Mouse (Mus musculus) cortical plate, adult 2 months (tissue): Measurements from ENCODE around the gene 9430015G10Rik. TPM values are rescaled to one million over a fixed set of nuclear protein-coding genes. Genes with fewer than 3 reads are reported as not detected.
A peak's percentile ranks its signal among the peaks of the same experiment; 100 is the strongest.

Experiments
- H3K27ac ChIP-seq: fragments of 200-500 bp; 2 replicates; pipeline ENCODE4 v1.5.1; 2012; ENCODE audit warnings: low read length, control low read depth, inconsistent platforms; ENCODE audit not compliant: insufficient read depth
- H3K4me1 ChIP-seq: fragments of 200-500 bp; 2 replicates; pipeline ENCODE4 v1.6.1; 2011; ENCODE audit warnings: low read length; ENCODE audit not compliant: control insufficient read depth, insufficient read depth
- H3K4me3 ChIP-seq: fragments of 200-500 bp; 2 replicates; pipeline ENCODE4 v1.5.1; 2011; ENCODE audit warnings: mild to moderate bottlenecking, low read length, control low read depth; ENCODE audit not compliant: insufficient read depth
- CTCF ChIP-seq: fragments of 200-500 bp; IDR thresholded peaks from 2 replicates; pipeline ENCODE4 v1.5.1; 2011; ENCODE audit warnings: mild to moderate bottlenecking, control low read depth, low read length; ENCODE audit not compliant: insufficient read depth; ENCODE audit errors: extremely low read depth
- POLR2A ChIP-seq: fragments of 200-500 bp; IDR thresholded peaks from 2 replicates; pipeline ENCODE4 v1.6.1; 2011; ENCODE audit warnings: mild to moderate bottlenecking, low read length, control low read depth; ENCODE audit not compliant: insufficient read depth; ENCODE audit errors: extremely low read depth
- polyA plus RNA-seq: library from polyadenylated mRNA; depleted of rRNA; stranded (reverse); fragments of >200 nt; gene quantifications from 2 replicates; pipeline ENCODE4 v1.2.3, GENCODE M21; 2012; rRNA removed

9430015G10Rik gene
- polyA plus RNA-seq = 34.8 and 38.8 TPM in 2 replicates

GRCm38 (mm10) chr4:156109570-156110331 lies at the start of gene 9430015G10Rik:
9430015G10Rik (plus strand) TSS chr4:156109982.
- TF ChIP-seq POLR2A (peak; percentile 82; the same call in 1 of the 2 replicates), CTCF (no peak)
- no peak within 1 kb of the TSS for H3K27ac ChIP-seq
- H3K4me3 ChIP-seq = peak within 1 kb of the TSS; percentile 82
- no peaks in the 10 kb centered on the region for H3K4me1 ChIP-seq

- H3K4me3 ChIP-seq = no peak overlapping the region
- H3K4me1 ChIP-seq = no peaks in the 10 kb centered on the region
- TF ChIP-seq CTCF = no peak
- no peak for TF ChIP-seq POLR2A
- no peak overlapping the region for H3K27ac ChIP-seq
Measured at GRCm38 (mm10) chr4:156063861-156064509, 45.8 kb upstream of the 9430015G10Rik start.

GRCm38 (mm10) chr4:156064510-156064897 lies 45.3 kb upstream of the 9430015G10Rik start:
- Histone ChIP-seq H3K4me3 (no peak overlapping the region), H3K4me1 (no peaks in the 10 kb centered on the region), H3K27ac (no peak overlapping the region)
- TF ChIP-seq POLR2A = no peak
- TF ChIP-seq CTCF = no peak

- Histone ChIP-seq H3K4me1 (no peaks in the 10 kb centered on the region), H3K27ac (no peak overlapping the region), H3K4me3 (no peak overlapping the region)
- no peak for TF ChIP-seq CTCF
- no peak for TF ChIP-seq POLR2A
Measured at GRCm38 (mm10) chr4:156065156-156065894, 44.5 kb upstream of the 9430015G10Rik start.

GRCm38 (mm10) chr4:156067256-156067949 lies 42.4 kb upstream of the 9430015G10Rik start:
- no peak overlapping the region for H3K4me3 ChIP-seq
- TF ChIP-seq CTCF (no peak), POLR2A (no peak)
- H3K27ac ChIP-seq = no peak overlapping the region
- H3K4me1 ChIP-seq = no peaks in the 10 kb centered on the region

GRCm38 (mm10) chr4:156069701-156070100 lies 40.1 kb upstream of the 9430015G10Rik start:
- no peak overlapping the region for H3K4me3 ChIP-seq
- H3K27ac ChIP-seq = no peak overlapping the region
- no peaks in the 10 kb centered on the region for H3K4me1 ChIP-seq
- TF ChIP-seq CTCF = no peak
- TF ChIP-seq POLR2A = no peak

GRCm38 (mm10) chr4:156070276-156070675 lies 39.5 kb upstream of the 9430015G10Rik start:
- Histone ChIP-seq H3K4me1 (no peaks in the 10 kb centered on the region), H3K4me3 (no peak overlapping the region), H3K27ac (no peak overlapping the region)
- no peak for TF ChIP-seq POLR2A
- no peak for TF ChIP-seq CTCF

GRCm38 (mm10) chr4:156070716-156071115 lies 39.1 kb upstream of the 9430015G10Rik start:
- H3K27ac ChIP-seq = no peak overlapping the region
- no peaks in the 10 kb centered on the region for H3K4me1 ChIP-seq
- no peak overlapping the region for H3K4me3 ChIP-seq
- TF ChIP-seq POLR2A = no peak
- TF ChIP-seq CTCF = no peak

- no peaks in the 10 kb centered on the region for H3K4me1 ChIP-seq
- H3K4me3 ChIP-seq = no peak overlapping the region
- H3K27ac ChIP-seq = no peak overlapping the region
- no peak for TF ChIP-seq POLR2A
- TF ChIP-seq CTCF = no peak
Measured at GRCm38 (mm10) chr4:156076911-156077382, 32.8 kb upstream of the 9430015G10Rik start.
